Mouse (Mus musculus) neutrophil, adult 5-6 weeks (primary cell): Measurements from ENCODE around the gene Fam71f2. TPM values are rescaled to one million over a fixed set of nuclear protein-coding genes. Genes with fewer than 3 reads are reported as not detected.

Source experiments
- ATAC-seq: fragments of 151-379, 151-347 bp; 2 replicates; pipeline ENCODE4 v1.8.0; 2017; ENCODE audit warnings: mild to moderate bottlenecking, moderate TSS enrichment; ENCODE audit not compliant: insufficient number of reproducible peaks, poor library complexity, low FRiP score, severe bottlenecking; ENCODE audit errors: extremely low read depth
- total RNA-seq: library from RNA; stranded (forward); fragments of 200-1000 nt; gene quantifications from 2 replicates; pipeline ENCODE4 v1.2.3, GENCODE M21; 2017

Fam71f2 gene
- total RNA-seq, 1 experiment from 2014 or later: not detected

DNA sequence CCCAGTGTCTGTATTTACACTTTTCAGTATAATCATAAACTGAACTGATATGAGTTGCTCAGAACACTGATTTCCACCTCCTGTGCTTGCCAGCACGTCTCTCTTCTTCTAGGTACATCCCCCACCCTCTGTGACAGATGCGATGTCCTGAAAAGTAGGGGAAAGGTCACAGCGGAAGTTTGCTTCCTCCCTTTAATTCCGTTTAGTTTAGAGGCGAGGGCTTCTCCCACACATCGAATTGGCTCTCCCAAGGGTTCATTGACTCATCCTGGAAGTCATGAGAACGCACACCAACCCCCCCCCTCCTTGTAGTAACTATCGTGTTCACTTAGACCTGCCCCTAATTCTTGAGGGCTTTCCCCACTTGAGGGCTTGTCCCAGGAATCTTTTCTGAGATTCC, 8.4 kb upstream of the Fam71f2 start:
- ATAC-seq: no peak

DNA sequence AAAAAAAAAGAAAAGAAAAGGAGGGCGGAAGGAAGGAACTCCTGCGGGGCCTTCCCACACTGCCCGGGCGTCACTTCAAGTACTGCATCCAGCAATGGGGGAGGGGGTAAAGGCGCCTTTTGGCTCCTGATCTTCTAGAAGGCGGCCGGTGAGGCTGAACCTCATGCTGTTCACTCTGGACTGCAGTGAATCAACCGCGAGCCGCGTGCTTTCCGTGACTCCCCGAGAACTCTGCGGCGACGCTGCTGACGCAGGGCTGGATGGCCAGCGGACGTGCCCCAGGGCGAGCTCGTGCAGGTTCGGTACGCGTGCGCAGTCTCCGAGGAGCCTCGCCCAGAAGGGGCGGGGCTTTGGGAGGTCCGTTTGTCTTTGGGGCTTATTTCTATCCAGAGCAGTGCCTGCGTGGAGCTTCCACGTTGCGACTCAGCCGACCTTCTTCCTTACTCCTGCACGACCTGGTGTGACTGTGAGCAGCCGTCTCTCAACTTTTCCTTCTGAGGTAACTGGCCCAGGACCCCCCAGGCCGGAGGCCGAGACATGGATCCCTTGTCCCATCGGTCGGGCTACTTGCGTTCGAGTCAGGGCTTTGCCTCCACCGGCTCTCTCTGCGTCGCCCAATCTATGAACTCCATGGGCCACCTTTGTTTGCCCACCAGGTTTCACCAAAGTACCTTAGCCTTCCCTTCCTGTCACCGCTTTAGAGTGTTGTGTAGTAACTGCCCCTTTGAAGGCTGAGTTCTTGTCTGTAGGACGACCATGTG, 6.9 kb upstream of the Fam71f2 start, which contains the start of gene Hilpda:
Gene Hilpda (plus strand): TSS at position 177 of the 761 bp plus-strand sequence.
- ATAC-seq: peak; percentile 93

DNA sequence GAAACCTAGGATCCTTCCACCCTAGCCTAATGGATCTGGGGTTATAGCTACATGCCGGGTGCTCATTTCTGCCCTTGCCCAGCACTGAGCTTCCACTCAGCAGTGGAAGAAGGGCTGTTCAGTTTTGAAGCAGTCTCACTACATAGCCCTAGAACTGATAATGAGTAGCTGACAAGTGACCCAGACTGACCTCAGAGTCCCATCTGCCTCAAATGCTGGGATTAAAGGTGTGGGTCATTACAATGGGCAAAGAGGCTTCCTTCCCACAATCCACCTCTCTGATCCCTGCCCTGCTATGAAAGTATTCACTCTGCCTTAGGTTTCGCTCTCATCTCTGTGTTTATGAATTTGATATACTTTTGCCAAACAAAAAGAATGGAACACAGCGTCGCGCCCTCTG, 2.6 kb upstream of the Fam71f2 start:
- no peak for ATAC-seq

DNA sequence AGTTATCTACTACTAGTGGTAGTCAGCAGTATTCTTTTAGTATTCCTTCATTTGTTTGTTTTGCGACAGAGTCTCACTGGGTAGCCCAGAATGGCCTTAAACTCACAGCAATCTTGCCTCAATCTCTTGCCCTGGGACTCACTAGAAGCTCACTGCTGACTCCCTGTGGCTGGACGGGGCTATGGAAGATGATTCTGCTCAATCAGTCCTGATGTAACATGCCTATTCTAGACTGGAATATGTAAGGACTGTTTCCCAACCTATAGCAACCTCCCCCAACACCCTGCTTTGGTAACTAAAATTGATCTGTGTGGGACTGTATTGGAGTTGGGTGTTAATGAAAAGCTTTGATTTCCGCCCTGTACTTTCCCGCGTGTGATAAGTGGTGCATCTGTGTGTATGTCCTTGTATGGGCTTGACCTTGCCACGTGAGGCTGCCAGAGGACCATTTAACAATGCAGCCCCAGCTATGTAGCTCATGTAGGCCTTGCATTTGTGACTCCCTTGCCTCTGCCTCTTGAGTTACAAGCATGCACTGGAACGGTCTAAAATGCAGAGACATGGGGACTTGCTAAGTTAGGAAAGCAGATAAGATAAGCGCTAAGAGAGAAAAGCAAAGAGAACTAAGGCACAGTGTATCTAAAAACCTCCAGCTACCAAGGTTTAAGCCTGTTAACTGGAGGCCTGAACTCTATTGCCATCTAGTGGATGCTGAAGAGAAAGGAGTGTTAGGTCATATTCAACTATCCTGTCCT, 703 bp upstream of the Fam71f2 start:
- peak; percentile 72; the same call in 1 of the 2 replicates for ATAC-seq

DNA sequence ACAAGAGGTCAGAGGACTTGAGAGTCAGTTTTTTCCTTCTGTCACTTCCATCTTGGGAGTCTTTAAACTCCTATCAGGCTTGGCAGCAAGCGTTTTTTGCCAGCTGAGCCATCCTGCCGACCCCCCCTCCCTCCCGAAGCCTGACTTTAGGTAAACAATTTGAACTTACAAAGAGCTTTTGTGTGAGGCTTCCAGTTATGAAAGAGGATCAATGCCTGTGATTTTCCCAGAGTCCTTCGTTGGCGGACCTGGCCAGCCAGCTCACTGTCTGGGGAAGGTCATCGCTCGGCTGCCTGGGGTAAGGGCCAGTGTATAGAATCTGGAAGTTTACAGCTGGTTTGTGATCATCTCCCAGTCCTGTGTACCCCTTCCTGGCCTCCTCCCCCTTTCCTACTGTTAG, 1.3 kb downstream of the Fam71f2 start:
- ATAC-seq: no peak

DNA sequence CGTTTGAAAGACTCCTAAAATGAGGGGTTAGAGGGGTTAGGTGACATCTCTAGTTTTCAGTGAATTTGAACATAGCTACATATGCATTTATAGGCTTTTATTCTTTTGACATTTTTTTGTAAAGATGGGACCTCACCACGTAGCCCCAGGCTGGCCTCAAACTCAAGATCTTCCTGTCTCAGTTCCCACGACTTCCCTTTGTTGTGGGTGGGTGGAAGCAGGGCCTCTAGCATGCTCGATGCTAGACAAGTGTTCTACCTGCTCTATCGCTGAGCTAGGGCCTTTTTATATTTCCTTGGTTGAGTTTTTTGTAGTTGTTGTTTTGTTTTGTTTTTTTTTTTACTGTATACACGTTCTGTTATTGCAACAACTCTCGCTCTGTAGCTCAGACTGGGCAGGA, 7.5 kb downstream of the Fam71f2 start:
- ATAC-seq: no peak

DNA sequence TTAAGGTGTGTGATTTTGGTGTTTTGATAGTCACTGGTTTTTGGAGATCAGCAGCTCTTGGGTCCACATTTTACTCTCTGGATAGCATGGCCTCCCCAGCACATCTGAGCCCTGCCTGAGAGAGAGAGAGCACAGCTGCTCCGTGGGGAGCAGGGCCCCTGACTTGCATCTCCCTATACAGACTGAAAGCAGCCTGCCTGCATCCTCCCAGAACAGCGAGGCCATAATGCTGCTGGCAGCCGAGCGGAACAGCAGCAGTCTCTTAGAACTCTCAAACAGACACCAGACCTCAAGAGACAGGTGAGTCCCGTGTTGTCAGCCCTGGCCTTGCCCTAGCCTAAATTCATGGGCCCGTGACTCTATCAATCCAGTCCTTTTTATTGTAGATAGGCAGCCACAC, 8.1 kb downstream of the Fam71f2 start:
- no peak for ATAC-seq

DNA sequence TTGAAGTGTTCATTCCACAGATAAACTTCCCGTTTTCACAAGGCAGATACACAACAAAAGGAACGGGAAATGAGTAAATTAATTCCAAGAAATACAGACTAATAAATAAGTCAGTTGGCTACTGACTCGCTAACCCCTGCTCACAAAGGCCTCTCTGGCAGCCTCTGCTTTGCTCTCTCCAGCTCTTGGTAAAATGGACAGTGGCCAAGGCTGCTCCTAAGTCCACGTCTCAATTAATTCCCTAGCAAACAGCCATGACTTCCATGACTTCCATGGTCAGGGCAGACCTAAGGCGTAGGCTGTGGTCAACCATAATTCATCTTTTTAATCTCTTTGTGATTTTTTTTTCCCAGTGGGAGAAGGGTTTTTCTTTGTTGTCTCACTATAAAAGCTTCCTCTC, 8.6 kb downstream of the Fam71f2 start:
- no peak for ATAC-seq

DNA sequence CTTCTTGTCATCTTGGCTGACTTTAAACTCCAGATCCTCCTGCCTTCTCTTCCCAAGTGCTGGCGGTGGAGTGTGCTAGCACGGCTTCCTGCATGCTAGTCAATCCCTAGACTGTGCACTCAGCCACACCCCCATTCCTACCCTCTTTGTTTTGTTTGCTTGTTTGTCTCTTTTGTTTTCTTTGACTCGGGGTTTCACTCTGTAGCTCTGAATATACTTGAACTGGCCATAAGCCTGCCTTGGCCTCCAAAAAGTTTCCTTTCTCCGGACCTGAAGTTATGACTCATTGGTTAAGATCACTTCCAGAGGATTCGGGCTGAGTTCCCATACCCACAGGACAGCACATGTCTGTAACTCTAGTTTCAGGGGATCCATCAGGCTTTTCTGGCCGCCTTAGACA, 9.3 kb downstream of the Fam71f2 start:
- ATAC-seq: no peak

DNA sequence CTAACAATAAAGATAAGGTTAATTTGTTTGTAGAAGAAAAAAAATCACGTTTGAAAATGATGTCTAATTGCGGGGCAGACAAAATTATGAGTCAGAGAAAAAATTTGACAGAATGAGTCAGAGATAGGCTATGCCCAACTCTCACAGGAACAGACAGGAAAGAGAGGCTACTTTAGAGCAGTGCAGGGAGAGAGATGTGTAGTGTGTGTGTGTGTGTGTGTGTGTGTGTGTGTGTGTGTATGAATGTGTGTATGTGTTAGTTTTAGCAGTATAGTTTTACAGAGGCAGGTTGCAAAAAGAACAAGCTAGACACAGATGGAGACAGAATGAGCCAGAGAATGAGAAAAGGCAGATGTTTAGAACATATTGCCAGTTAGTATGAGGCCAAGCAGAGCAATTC, 19.7 kb downstream of the Fam71f2 start:
- ATAC-seq: no peak

DNA sequence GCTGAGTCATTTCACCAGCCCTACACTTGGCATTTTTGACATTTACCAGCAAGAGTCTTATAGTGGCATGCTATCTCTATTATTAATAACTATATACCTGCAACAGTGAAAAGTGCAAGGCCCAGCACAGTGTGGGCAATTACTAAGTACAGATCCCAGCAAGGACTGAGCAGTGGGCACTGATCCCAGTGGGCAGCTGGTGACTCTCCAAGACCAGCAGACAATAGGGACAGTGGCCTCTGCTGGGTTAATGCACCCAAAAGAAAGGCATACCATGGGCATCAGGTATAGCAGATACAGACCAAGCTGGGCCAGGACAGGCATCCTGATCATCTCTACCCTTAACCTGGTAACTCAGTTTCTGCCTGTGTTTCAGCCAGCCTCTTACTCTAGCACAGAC, 23.9 kb downstream of the Fam71f2 start:
- no peak for ATAC-seq

DNA sequence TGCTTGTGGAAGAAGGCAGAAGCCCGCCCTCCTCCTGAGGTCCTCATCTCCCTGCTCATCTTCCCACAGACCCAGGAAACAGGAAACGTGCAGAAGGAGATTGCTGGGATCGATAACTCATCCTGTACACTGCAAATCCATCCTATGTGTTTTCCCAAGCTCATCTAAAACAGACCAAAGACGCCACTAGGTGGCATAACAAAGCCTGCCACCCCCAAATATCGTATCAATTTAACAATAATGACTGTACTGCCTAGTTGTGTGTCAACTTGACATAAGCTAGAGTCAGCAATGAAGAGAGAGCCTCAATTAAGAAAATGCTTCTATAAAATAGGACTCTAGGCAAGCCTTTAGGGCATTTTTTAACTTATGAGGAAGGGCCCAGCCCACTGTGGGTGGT, 24.3 kb downstream of the Fam71f2 start:
- no peak for ATAC-seq

DNA sequence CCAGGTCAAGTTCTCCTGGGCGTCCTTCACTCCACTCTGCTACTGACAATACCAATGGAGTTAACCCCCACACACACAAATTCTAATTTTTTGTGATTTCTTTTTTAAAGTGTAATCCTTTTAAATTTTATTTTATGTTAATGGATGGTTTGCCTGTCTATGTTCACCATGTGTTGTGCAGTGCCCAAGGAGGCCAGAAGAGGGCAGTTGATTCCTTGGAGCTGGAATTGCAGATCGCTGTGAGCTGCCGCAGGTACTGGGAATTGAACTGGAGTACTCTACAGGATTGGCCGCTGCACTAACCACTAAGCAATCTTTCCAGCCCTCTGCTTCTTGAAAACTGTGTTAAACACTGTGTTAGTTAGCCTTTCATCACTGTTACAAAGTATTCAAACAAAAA, 26.1 kb downstream of the Fam71f2 start:
- no peak for ATAC-seq

DNA sequence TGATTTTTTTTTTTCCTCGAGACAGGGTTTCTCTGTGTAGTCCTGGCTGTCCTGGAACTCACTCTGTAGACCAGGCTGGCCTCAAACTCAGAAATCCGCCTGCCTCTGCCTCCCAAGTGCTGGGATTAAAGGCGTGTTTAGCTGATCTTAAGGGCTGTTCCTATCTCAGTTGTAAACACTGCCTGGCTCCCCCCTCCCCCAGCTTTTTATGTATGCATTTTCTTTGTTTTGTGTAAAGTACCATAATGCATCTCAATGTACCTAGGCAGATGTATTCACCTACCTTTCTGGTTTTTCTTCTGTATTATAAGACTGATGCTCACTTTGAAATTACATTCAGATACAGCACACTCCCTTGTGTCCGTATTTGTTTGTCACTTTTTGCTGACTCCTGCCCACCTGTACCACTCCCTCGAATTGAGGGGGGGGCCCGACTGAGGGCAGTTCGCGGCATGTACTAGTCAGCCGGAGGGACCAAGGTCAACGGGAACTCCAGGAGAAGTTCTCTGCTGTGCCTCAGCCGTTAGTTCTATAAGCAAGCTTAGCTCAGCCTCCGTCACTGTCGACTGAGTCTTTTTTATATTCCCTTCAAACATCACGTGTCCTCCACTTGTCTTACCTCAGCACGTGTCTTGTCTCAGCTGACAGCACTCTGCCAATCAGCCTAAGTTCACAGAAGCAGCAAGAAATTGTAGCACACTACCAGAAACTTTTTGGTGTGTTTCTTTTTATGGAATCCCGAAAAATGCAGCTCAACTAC, 29.6 kb downstream of the Fam71f2 start:
- ATAC-seq: no peak

DNA sequence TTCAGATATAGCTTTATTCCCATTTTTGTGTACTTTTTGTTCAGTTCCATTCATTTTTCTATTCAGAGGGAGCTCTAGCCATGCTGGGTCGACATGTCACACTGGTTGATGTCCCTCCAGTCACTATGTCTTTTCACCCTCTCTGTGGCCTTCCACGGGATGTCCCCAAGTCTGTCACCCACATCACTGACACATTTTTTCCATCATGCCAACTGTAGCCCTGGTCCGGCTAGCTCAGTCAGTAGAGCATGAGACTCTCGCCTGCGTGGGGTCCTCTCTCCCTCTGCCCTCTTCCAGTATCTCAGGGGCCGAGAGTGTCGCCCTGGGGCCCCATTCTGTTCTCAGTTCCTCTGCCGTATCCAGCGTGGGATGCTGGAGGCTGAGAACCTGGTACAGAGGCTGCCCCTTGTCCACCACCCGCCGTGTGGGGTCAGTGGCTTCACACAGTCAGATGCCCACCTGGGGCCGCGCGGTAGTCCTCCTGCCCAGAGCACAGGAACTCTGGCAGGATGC, 34.4 kb downstream of the Fam71f2 start:
- ATAC-seq: no peak

DNA sequence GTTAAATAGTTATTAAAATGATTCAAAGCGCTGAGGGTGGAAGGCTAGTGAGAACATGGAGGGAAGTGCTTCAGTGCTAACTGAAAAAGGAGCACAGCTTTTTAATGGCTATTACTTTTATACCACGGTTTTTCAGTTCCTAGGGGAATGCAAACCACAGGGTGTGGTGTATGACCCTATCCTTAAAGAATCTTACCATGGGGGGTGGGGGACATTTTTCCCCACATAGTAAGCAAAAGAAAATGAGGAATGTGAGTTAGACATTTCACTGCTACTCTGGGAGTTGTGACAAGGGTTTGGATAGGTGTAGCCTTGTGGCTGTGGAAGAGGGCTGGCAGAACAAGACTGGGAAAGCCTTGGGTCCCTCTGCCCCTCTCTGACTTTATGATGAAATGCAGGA, 37.9 kb downstream of the Fam71f2 start:
- no peak for ATAC-seq

DNA sequence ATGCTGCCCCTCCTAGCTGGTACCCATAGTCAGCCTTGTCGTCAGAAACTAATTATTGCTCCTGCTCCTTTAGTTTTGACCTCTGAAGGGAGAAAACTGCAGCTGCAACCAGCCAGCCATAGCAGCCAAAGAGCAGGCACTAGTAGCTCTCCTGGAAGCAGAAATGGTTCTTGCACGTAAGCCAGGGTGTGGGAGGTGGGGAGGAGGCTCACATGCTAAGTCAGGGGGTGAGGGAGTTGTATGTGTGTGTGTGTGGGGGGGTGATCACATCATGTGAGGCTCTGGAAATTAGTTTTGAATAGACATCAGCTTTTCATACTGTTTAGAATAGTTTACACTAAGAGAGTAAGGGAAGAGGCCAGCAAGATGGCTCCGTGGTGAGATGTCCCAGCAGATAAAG, 38.5 kb downstream of the Fam71f2 start:
- no peak for ATAC-seq

DNA sequence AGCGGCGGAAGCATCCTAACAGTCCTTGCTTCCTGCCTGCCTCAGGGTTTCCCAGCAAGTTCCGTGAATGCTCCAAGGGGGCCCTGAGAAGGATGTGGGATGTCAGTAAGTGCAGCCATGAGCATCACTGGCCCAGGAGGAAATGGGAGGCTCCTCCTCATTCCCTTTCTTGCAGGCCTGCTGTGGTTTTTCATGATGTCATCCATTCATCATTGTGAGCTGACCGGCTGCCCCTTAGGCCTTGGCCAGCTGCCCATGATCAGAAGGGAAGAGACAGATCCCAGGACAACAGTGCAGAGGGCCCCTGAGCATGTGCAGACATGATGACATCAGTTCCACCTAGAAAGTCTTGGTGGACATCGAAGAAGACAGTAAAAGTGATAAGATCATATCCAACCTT, 39.5 kb downstream of the Fam71f2 start, which contains the start of gene Fam71f1:
Gene Fam71f1 (plus strand): TSS at position 262 of the 400 bp plus-strand sequence.
- ATAC-seq: no peak

DNA sequence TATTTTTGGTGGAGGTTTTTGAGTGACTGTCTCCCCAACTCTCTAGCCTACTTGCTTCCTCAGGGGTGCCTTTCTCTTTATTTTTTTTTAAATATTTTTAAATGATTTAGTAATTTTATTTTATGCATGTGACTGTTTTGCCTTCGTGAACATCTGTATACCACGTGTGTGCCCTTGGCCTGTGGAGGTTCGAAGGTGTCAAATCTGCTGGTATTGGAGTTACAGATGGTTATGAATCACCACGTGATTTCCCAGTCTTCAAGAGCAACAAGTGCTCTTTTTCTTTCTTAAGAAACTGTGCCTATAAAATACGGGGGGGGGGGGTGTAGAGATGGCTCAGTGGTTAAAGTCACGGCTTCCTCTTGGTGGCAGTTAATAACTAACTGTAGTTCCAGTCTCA, 42.2 kb downstream of the Fam71f2 start:
- no peak for ATAC-seq
